Mouse (Mus musculus) heart, postnatal 36 days (tissue): ENCODE measurements around the gene Cd163. TPM values are rescaled to one million over a fixed set of nuclear protein-coding genes. Genes with fewer than 3 reads are reported as not detected.
A peak's percentile ranks its signal among the peaks of the same experiment; 100 is the strongest.
"Not testable (repeated sequence)": the region's sequence is repeated elsewhere in the genome, so short reads cannot be mapped to it uniquely, and the experiment has no call there.

Experiments used
- DNase-seq, 2 experiments: peaks; one replicate each; pipeline ENCODE4 v3.0.0; 2021 to 2022
- intact Hi-C: fragments of 180-260 bp; cut with DNase I; formaldehyde crosslinking; loops from one replicate; pipeline ENCODE4 v1.15.1; 2025
- total RNA-seq, 2 experiments: library from RNA; stranded (reverse); gene quantifications; 2 replicates each; pipeline ENCODE4 v1.2.3; 2021

Gene Cd163
- total RNA-seq: 10 to 100 TPM; 15.2 to 31.9 TPM

DNA sequence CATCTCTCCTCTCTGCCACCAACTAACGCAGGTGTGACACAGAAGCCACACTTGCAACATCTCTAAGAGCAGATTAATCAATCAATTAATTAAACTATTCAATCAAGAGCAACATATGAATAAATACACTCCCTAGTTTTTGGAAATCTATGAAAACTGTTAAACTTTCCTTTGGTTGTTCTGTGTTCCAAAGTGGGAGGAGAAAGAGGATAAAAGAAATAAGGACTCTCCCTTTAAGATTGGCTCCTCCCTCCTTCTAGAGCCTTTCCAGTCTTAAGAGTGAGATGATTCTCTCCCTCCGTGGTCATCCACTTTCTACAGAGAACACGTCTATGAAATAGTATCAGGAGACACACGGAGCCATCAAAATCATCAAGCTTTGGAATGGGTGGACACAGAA, at the start of gene Cd163:
Gene Cd163, plus strand, starts transcription at position 301 of the 400 bp plus-strand sequence.
- intact Hi-C loops: no loop called here
- DNase-seq: no peak

DNA sequence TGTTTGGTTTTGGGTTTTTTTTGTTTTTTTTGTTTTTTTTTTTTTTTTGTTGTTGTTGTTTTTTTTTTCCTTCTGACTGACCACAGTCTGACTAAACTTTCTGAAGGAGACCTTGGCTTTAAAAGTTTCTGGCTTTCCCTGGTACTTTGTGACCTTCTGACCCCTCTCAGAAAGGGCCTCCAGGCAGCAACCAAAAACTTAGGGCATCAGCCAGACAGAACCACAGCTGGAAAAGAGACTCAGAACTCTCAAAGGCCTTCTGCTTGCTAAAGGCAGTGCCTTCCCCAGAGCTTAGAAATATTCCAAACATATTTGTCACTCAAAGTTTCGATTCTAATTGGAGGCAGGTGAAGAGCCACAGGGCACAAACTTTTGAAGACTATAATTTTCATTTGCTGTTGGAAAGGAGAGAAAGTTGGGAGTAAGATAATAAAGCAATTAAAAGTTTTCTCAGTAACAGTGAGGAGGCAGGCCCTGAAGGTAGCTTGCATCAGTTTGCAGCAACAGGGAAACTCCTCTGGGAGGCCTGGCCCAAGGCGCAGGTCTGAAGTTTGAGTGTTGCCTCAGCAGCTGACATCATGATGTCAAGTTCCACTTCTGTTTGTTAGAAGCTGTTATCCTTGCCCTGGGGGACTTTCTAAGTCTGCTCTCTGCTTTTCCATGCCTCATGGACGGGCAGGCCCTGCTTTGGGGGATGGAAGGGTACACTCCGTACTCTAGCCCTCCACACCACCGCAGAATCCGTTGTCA, 48.6 kb upstream of the Cd163 start:
- DNase-seq: no peak
- intact Hi-C loops: no loop called here

DNA sequence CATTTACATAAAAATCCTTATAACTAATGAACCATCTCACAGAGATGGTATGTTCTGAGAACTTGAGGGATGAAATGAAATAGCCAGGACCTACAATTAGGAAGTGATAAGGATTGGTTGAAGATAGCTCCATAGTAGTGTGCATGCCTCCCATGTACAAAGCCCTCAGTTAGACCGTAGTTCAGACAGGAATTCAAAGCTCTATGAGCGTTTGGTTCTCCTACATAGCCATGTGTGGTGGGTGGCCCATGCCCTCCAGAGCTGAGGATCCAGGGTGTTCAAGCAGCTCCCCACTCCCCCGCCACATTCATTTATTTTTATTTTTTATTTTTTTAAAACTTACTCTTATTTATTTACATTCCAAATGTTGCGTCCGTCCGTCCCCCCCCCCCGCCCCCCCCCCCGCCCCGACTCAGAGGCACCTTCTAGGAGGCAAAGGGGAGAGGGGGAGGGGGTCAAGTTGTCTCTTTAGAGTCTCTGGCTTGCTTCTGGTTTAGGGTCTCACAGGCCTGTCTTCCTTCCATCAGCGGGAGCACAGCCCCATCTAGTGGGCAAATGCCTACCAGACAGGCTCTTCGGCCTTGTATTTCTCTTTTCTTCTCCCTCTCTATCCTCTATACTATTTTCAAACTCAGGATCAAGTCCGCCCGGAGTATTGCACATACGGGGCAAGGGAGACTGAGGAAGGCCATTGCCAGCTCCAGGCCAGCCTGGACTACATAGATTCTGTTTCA, 44.1 kb upstream of the Cd163 start:
- peak; percentile 53 to 61 for DNase-seq
- intact Hi-C loops: loop anchor here (2.0 kb wide), 1 partner anchor 330 kb away; no protein-coding TSS in a partner anchor

DNA sequence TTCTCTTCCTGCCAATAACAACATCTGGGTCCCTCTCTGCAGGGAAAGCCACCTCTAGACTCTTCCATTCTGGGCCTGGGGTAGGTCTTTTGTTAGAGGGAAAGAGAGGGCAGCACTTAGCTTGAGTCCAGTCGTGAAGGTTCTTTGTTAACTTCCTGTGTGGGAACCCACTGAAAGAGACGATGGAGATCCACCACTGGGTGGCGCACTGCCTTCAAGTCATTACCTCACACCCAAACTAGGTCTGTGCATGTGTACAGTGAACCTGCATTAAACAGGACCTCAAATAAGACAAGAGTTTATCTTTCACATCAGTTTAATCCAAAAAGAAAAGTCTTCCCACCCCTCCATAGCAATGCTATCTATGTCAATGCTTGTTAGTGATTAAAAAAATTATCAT, 41.8 kb upstream of the Cd163 start:
- intact Hi-C loops: loop anchor here (1.0 kb wide), 1 partner anchor 117 kb away; no protein-coding TSS in a partner anchor
- DNase-seq: peak; percentile 61 to 73

- no peak for DNase-seq
- intact Hi-C loops: no loop called here
These were observed 31.1 kb upstream of the Cd163 start for GRCm38 (mm10) chr6:124273231-124273880.

DNA sequence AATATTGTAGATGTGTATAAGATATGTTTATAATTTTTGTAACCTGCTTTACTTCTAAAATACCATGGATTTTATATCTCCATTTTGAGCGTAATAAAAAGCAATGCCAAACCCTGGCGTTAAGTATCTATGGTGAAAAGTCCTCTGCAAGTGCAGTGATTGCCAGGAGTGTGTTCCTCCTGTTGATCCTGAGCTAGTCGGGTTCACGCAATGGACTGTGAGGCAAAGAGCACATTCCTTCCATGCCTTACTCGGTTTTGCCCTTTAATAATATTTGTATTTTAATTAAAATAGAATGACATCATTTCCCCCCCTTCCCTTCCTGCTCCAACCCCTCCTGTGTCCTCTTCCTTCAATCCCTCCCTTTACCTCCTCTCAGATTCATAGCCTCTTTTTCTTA, 26.8 kb upstream of the Cd163 start:
- intact Hi-C loops: no loop called here
- DNase-seq: no peak

DNA sequence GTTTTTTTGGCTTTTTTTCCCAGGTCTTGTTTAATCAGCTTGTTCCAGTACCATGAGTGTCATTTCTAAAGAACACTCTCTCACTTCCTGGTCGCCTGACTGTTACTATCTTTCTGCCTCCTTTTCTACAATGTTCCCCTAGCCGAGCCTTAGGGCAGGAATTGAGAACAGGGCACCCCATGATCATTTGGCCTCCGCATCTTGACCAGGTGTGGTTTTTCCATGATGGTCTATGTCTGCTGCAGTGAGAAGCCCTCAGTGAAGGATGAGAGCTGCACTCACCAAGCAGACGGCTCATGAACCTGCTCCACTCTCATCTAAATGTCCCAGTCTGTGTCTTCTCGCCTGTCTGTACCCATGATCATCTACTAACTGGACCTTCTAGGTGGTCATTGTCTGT, 26.2 kb upstream of the Cd163 start:
- DNase-seq: no peak
- intact Hi-C loops: no loop called here

DNA sequence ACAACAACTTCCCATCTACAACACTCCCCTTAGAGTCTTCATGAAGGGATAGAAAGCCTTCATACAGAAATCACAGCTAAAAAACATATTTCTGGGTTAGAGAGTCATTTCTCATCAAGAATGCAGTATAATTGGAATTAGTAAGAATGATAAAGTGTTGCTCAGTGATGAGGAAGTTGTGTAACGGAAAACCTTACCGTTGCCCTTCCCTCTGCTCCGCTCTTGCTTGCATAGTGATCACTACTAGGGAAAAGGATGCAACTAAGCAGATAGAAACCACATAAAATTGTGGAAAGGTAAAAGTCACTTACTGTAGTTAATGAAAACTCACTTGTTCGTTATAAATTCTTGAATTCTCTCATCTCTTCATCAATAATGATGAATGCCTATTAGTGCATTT, 21.7 kb upstream of the Cd163 start:
- intact Hi-C loops: no loop called here
- DNase-seq: no peak

GRCm38 (mm10) chr6:124297378-124297777, 7.1 kb upstream of the Cd163 start:
- DNase-seq, intact Hi-C loops: not testable (repeated sequence)

DNA sequence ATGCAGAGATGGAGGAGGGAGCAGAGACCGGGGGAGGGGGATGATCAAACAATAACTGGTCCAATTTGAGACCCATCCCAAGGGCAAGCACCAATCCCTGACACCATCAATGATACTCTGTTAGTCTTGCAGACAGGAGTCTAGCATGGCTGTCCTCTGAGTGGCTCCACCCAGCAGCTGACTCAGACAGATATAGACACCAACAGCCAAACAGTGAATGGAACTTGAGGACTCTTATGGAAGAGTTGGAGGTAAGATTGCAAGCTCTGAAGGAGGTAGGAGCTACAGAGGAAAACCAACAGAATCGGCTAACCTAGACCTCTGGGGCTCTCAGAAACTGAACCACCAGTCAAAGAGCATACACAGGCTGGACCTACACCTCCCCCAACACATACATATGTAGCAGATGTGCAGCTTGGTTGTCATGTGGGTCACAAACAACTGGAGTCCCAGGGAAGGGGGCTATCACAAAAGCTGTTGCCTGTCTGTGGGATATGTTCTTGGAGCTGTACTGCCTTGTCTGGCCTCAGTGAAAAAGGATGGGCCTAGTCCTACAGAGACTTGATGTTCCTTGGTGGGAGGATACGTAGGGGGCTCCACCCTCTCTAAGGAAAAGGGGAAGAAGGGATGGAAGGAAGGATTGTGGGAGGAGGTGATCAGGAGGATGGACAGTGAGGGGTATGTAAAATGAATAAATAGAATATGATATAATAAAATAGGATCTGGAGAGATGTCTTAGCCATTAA, 2.8 kb upstream of the Cd163 start:
- intact Hi-C loops: no loop called here
- no peak for DNase-seq

DNA sequence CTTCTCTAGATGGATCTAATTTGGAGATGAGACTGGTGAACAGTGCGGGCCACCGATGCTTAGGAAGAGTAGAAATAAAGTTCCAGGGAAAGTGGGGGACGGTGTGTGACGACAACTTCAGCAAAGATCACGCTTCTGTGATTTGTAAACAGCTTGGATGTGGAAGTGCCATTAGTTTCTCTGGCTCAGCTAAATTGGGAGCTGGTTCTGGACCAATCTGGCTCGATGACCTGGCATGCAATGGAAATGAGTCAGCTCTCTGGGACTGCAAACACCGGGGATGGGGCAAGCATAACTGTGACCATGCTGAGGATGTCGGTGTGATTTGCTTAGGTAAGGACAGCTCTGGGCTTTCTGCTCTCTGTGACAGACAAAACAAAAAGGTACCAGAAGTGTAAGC, 4.5 kb downstream of the Cd163 start:
- intact Hi-C loops: no loop called here
- DNase-seq: no peak

GRCm38 (mm10) chr6:124312292-124312691, 7.8 kb downstream of the Cd163 start:
- intact Hi-C loops: no loop called here
- no peak for DNase-seq

DNA sequence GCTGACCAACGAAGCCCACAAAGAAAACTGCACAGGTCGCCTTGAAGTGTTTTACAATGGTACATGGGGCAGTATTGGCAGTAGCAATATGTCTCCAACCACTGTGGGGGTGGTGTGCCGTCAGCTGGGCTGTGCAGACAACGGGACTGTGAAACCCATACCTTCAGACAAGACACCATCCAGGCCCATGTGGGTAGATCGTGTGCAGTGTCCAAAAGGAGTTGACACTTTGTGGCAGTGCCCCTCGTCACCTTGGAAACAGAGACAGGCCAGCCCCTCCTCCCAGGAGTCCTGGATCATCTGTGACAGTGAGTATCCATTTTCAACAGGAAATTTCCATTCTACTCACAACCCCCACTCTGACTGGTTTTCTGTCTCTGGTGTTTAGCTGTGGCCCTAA, 15.9 kb downstream of the Cd163 start:
- intact Hi-C loops: no loop called here
- no peak for DNase-seq

- intact Hi-C loops: no loop called here
- DNase-seq: peak in 1 of 2 experiments; percentile 12
These were observed 17.3 kb downstream of the Cd163 start for GRCm38 (mm10) chr6:124321481-124322475.

- intact Hi-C loops: no loop called here
- no peak for DNase-seq
These were observed 24.0 kb downstream of the Cd163 start for GRCm38 (mm10) chr6:124328394-124328991.

GRCm38 (mm10) chr6:124329622-124330021, 25.2 kb downstream of the Cd163 start:
- intact Hi-C loops: no loop called here
- no peak for DNase-seq

- DNase-seq: no peak
- intact Hi-C loops: no loop called here
These were observed 40.6 kb downstream of the Cd163 start for GRCm38 (mm10) chr6:124345096-124345495.

- no peak for DNase-seq
- intact Hi-C loops: no loop called here
These were observed 42.2 kb downstream of the Cd163 start for GRCm38 (mm10) chr6:124346613-124347012.

GRCm38 (mm10) chr6:124353246-124353645, 48.8 kb downstream of the Cd163 start:
- intact Hi-C loops: no loop called here
- no peak for DNase-seq
